Mouse (Mus musculus): ENCODE measurements around the gene Trib2.
A peak's percentile ranks its signal among the peaks of the same experiment; 100 is the strongest.

Trib2 gene

DNA sequence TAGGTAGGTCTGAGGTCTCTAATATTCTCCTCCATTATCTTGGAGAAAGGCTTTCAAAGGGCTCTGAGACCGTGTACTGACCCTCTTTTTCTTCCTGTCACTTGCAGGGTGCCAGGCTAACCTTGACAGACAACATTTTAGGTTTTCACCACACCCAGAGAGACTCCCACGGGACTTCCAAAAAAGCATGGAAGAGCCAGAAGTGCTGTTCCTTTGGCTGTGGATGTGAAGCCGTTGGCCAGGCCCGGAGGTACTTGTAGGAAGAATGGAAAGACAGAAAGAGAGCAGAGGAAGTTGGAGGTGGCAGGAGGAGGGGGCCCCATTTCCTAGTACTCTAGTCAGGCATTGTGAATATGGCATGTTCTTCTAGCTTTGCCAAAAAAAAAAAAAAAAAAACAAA, 56.0 kb downstream of the Trib2 start:
- no peak for DNase-seq

DNA sequence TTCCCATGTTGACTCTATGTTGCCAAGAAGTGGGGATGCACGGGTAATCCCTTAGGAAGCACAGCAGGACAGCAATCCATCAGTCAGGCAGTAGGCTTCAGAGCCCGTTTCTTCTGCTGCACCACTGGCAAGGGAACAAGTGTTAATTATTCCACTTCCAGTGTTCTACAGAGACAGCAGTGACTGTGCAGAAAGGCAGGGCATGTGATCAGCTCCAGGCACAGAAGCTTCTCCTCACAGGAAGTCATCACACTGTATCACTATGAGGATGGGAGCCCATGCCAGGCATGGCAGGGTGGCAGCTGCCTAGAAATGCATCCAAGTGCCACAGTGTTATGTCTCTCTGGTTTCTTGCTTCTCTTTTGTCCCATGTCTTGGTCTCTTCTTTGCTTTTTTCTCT, 57.9 kb downstream of the Trib2 start:
- DNase-seq: no peak

DNA sequence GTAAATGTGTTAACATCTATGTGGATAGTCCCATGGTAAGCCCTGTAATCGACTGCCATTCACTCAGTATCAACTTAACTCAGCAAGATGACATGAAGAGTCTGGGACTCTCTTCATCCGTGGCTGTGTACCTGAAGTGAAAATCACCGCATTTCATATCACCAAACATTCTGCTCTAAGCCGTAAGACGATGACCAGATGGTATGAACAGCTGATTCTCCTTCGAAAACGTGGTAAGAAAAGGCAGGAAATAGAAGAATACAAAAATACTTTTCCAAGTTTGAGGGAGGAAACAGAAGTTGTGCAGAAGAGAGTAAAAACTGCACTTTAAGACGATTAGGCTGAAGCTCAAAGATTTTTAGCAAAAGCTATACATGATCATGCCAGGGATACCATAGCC, 59.4 kb downstream of the Trib2 start:
- no peak for DNase-seq

GRCm38 (mm10) chr12:15755030-15755690, 61.6 kb downstream of the Trib2 start:
- DNase-seq: no peak

- peak; percentile 74 for DNase-seq
Observed at GRCm38 (mm10) chr12:15754602-15755001, 62.1 kb downstream of the Trib2 start.

- DNase-seq: no peak
Observed at GRCm38 (mm10) chr12:15749646-15750195, 67.0 kb downstream of the Trib2 start.

- peak; percentile 42 for DNase-seq
Observed at GRCm38 (mm10) chr12:15745752-15746151, 71.0 kb downstream of the Trib2 start.
